Mouse (Mus musculus) bone marrow macrophage, adult 2 months (primary cell): ENCODE data around the gene Rpl31.

ENCODE experiments used
- CTCF ChIP-seq: IDR thresholded peaks from 2 replicates; pipeline ENCODE4 v1.5.1; 2012; ENCODE audit warnings: low read depth, mild to moderate bottlenecking, low read length, moderate library complexity
- POLR2A ChIP-seq: IDR thresholded peaks from 2 replicates; pipeline ENCODE4 v1.6.1; 2012; ENCODE audit warnings: mild to moderate bottlenecking, low read depth, low read length, borderline replicate concordance

GRCm38 (mm10) chr1:39394096-39394495 is 26.5 kb downstream of the Rpl31 start:
- TF ChIP-seq CTCF (no peak), POLR2A (no peak)
